Mouse (Mus musculus) myocyte (in vitro differentiated cells): ENCODE data around the gene Cyp11a1.

Experiments used
- CEBPB ChIP-seq: IDR thresholded peaks from 2 replicates; pipeline ENCODE4 v1.6.1; 2011; ENCODE audit warnings: mild to moderate bottlenecking, moderate library complexity; ENCODE audit not compliant: poor library complexity, insufficient read depth, severe bottlenecking
- MAX ChIP-seq: IDR thresholded peaks from one replicate; pipeline ENCODE4 v1.6.1; 2011; ENCODE audit warnings: low read depth, mild to moderate bottlenecking, control low read depth
- POLR2A ChIP-seq: IDR thresholded peaks from one replicate; pipeline ENCODE4 v1.6.1; 2011; ENCODE audit warnings: low read depth, mild to moderate bottlenecking, control low read depth, moderate library complexity; ENCODE audit not compliant: insufficient read length
- POLR2AphosphoS2 ChIP-seq: IDR thresholded peaks from one replicate; pipeline ENCODE4 v1.6.1; 2011; ENCODE audit warnings: low read depth, control low read depth; ENCODE audit not compliant: insufficient read length
- REST ChIP-seq: IDR thresholded peaks from one replicate; pipeline ENCODE4 v1.6.1; 2011; ENCODE audit warnings: mild to moderate bottlenecking, control low read depth, moderate library complexity; ENCODE audit not compliant: insufficient read depth, insufficient read length
- TCF12 ChIP-seq: IDR thresholded peaks from one replicate; pipeline ENCODE4 v1.6.1; 2011; ENCODE audit warnings: mild to moderate bottlenecking, control low read depth; ENCODE audit not compliant: poor library complexity, insufficient read depth, severe bottlenecking
- USF1 ChIP-seq: IDR thresholded peaks from one replicate; pipeline ENCODE4 v1.6.1; 2011; ENCODE audit warnings: low read depth, mild to moderate bottlenecking, control low read depth, moderate library complexity

DNA sequence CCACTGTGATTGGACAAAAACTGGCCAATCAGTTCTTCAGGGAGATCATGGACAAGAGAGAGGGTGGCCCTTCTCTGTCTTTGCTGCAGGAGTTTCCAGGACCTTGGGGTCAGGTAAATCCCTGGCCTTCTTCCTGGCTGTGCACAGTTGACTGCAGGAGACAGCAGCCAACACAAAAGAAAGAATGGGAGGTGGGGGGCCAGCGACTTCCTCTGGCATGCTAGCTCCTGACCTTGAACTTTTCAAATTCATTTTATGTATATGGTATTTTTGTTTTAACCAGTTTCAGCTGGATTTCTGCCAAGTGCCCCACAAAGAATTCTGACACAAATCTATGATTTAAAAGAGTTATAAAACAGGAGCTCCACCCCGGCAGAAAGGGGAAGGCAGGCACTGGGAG lies 2.9 kb upstream of the Cyp11a1 start:
- TF ChIP-seq TCF12 (no peak), POLR2A (no peak), USF1 (no peak), POLR2AphosphoS2 (no peak), REST (no peak), MAX (no peak), CEBPB (no peak)
